Mouse (Mus musculus) ES-Bruce4 (cell line): ENCODE results near the gene Galnt3.

Source experiments
- CTCF ChIP-seq: IDR thresholded peaks from one replicate; pipeline ENCODE4 v1.8.1; 2011; ENCODE audit warnings: low read depth, low read length
- EP300 ChIP-seq: IDR thresholded peaks from 2 replicates; pipeline ENCODE4 v1.6.1; 2011; ENCODE audit warnings: low read depth, low read length; ENCODE audit not compliant: insufficient read depth
- POLR2A ChIP-seq: IDR thresholded peaks from one replicate; pipeline ENCODE4 v1.8.1; 2011; ENCODE audit warnings: low read length; ENCODE audit not compliant: insufficient read depth

- no peak for TF ChIP-seq CTCF
- TF ChIP-seq POLR2A = no peak
- TF ChIP-seq EP300 = no peak
Observed at GRCm38 (mm10) chr2:66123756-66124589, 821 bp downstream of the Galnt3 start.
